Mouse (Mus musculus) bone marrow macrophage, adult 2 months (primary cell): ENCODE data around the gene Cyb561d2.

Experiments
- CTCF ChIP-seq: IDR thresholded peaks from 2 replicates; pipeline ENCODE4 v1.5.1; 2012; ENCODE audit warnings: low read depth, mild to moderate bottlenecking, low read length, moderate library complexity
- POLR2A ChIP-seq: IDR thresholded peaks from 2 replicates; pipeline ENCODE4 v1.6.1; 2012; ENCODE audit warnings: mild to moderate bottlenecking, low read depth, low read length, borderline replicate concordance

DNA sequence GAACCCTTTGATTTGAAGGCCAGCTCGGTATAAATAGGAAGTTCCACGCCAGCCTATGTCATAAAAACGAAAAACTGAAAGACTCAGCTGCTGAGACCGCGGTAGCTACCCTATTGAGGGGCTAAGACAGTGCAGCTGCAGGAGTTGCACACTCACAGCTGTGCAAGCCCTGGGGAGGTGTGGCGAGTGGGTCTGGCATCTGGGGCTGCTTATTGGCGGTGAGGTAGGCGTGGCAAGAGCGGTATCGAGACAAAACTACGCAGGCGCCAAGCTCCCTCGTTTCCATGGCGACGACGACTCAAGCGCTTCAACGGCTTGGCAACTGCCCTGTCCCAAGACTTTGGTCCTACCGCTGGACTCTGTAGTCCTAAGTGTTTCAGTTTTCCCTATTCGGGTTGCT lies 5.0 kb upstream of the Cyb561d2 start, which contains the start of gene Zmynd10:
- no peak for TF ChIP-seq POLR2A
- no peak for TF ChIP-seq CTCF
